Mouse (Mus musculus): ENCODE data around the gene Zbtb6. TPM values are rescaled to one million over a fixed set of nuclear protein-coding genes. Genes with fewer than 3 reads are reported as not detected.

Gene Zbtb6
- polyA plus RNA-seq, 1 experiment from 2014 or later, result 11.4 TPM

GRCm38 (mm10) chr2:37382921-37383320 is 60.0 kb downstream of the Zbtb6 start:
- DNase-seq (ENCODE audit: low spot score), result no peak
- Histone ChIP-seq H3K4me2 (ENCODE audit: low read length) (no peak overlapping the region), H3K27me3 (replicated peaks; ENCODE audit: control insufficient read depth, insufficient read depth, low read length) (no peaks in the 10 kb centered on the region), H3K9me3 (replicated peaks; ENCODE audit: control insufficient read depth, low read length) (no peaks in the 10 kb centered on the region), H3K9ac (ENCODE audit: low read length) (no peak overlapping the region), H3K27ac (ENCODE audit: low read depth, low read length) (no peak overlapping the region), H3K4me1 (ENCODE audit: control insufficient read depth, insufficient read depth, low read length) (no peaks in the 10 kb centered on the region), H3K36me3 (ENCODE audit: control insufficient read depth, insufficient read depth, low read length) (peaks cover 51% of the 10 kb centered on the region), H3K4me3 (ENCODE audit: low read depth, low read length) (no peak overlapping the region)
- ATAC-seq, result no peak
- 94% methylated on average over 9 of the region's 9 CpGs for WGBS

GRCm38 (mm10) chr2:37380189-37380588 is 62.8 kb downstream of the Zbtb6 start:
- no peak overlapping the region for H3K27ac ChIP-seq (ENCODE audit: low read depth, low read length)
- ATAC-seq (peak; percentile 75; the same call in 1 of the 2 replicates), DNase-seq (ENCODE audit: low spot score) (peak; percentile 73)
- H3K27me3 ChIP-seq (replicated peaks; ENCODE audit: control insufficient read depth, insufficient read depth, low read length), result no peaks in the 10 kb centered on the region
- no peak overlapping the region for H3K4me2 ChIP-seq (ENCODE audit: low read length)
- no peak overlapping the region for H3K4me3 ChIP-seq (ENCODE audit: low read depth, low read length)
- H3K9ac ChIP-seq (ENCODE audit: low read length), result no peak overlapping the region
- no peaks in the 10 kb centered on the region for H3K9me3 ChIP-seq (replicated peaks; ENCODE audit: control insufficient read depth, low read length)
- no peaks in the 10 kb centered on the region for H3K4me1 ChIP-seq (ENCODE audit: control insufficient read depth, insufficient read depth, low read length)
- WGBS, result 59% methylated on average over 2 of the region's 2 CpGs
- H3K36me3 ChIP-seq (ENCODE audit: control insufficient read depth, insufficient read depth, low read length), result peaks cover 64% of the 10 kb centered on the region

- Histone ChIP-seq H3K4me2 (ENCODE audit: low read length) (no peak overlapping the region), H3K4me1 (ENCODE audit: control insufficient read depth, insufficient read depth, low read length) (no peaks in the 10 kb centered on the region), H3K9me3 (replicated peaks; ENCODE audit: control insufficient read depth, low read length) (no peaks in the 10 kb centered on the region), H3K27me3 (replicated peaks; ENCODE audit: control insufficient read depth, insufficient read depth, low read length) (no peaks in the 10 kb centered on the region), H3K27ac (ENCODE audit: low read depth, low read length) (no peak overlapping the region), H3K4me3 (ENCODE audit: low read depth, low read length) (no peak overlapping the region), H3K9ac (ENCODE audit: low read length) (no peak overlapping the region), H3K36me3 (ENCODE audit: control insufficient read depth, insufficient read depth, low read length) (peaks cover 57% of the 10 kb centered on the region)
- ATAC-seq (no peak), DNase-seq (ENCODE audit: low spot score) (no peak)
- 95% methylated on average over 1 of the region's 1 CpGs for WGBS
These were observed 67.0 kb downstream of the Zbtb6 start for GRCm38 (mm10) chr2:37376018-37376417.

Other genes with a start within 250 kb of the Zbtb6 start
- not detected in 2 replicates for gene Olfr366, start 231.6 kb downstream of the Zbtb6 start, polyA plus RNA-seq (2014; fragmentation: Nextera tagmentation; extraction: Ambion mirVana)
- not detected in 2 replicates for gene Olfr368, start 116.7 kb downstream of the Zbtb6 start, polyA plus RNA-seq (2014; fragmentation: Nextera tagmentation; extraction: Ambion mirVana)
- 81.9 and 84.5 TPM in 2 replicates for gene Pdcl, start 83.8 kb downstream of the Zbtb6 start, polyA plus RNA-seq (2014; fragmentation: Nextera tagmentation; extraction: Ambion mirVana)
- gene Rc3h2, start 20.3 kb downstream of the Zbtb6 start, polyA plus RNA-seq (2014; fragmentation: Nextera tagmentation; extraction: Ambion mirVana), result 19.2 and 24.9 TPM in 2 replicates
- 8.5 and 8.7 TPM in 2 replicates for gene Zbtb26, start within 50 bp of the Zbtb6 start, polyA plus RNA-seq (2014; fragmentation: Nextera tagmentation; extraction: Ambion mirVana)
- 69.6 and 85.6 TPM in 2 replicates for gene Rabgap1, start 108 bp upstream of the Zbtb6 start, polyA plus RNA-seq (2014; fragmentation: Nextera tagmentation; extraction: Ambion mirVana)
- gene Gpr21, start 73.2 kb upstream of the Zbtb6 start, polyA plus RNA-seq (2014; fragmentation: Nextera tagmentation; extraction: Ambion mirVana), result 20.4 and 25.9 TPM in 2 replicates